Mouse (Mus musculus) heart, adult 18-20 months (tissue): Measurements from ENCODE around the gene Atxn7l2. TPM values are rescaled to one million over a fixed set of nuclear protein-coding genes. Genes with fewer than 3 reads are reported as not detected.

Experiments used
- DNase-seq, 2 experiments: peaks; one replicate each; pipeline ENCODE4 v3.0.0; 2021 to 2022; ENCODE audit warnings: mixed read lengths in 1 of 2
- total RNA-seq, 2 experiments: library from RNA; stranded (reverse); gene quantifications; 2 replicates each; pipeline ENCODE4 v1.2.3; 2021

Gene Atxn7l2
- total RNA-seq, 2 experiments from 2014 or later: 2.2 to 2.6 TPM

- DNase-seq: no peak
These were observed 5.1 kb downstream of the Atxn7l2 start for GRCm38 (mm10) chr3:108205601-108206000.

DNA sequence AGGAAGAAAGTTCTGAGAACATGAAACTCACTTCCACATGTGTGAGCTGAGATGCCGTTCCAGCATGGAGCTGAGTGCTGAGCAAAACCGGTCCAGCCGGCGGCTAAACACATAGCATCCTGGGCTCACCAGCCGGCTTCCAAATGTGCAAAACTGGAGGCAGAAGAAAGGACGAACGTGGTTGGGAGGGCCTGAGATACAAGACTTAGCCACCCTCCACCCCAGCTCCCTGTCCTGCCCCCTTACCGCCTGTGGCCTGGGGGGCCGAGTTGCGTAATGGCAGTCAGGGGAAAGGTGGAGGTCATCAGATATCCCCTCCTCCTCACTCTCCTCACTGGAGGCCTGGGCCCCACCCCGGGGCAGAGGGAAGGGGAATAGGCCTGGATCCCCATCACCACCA is 6.3 kb downstream of the Atxn7l2 start:
- DNase-seq: no peak

DNA sequence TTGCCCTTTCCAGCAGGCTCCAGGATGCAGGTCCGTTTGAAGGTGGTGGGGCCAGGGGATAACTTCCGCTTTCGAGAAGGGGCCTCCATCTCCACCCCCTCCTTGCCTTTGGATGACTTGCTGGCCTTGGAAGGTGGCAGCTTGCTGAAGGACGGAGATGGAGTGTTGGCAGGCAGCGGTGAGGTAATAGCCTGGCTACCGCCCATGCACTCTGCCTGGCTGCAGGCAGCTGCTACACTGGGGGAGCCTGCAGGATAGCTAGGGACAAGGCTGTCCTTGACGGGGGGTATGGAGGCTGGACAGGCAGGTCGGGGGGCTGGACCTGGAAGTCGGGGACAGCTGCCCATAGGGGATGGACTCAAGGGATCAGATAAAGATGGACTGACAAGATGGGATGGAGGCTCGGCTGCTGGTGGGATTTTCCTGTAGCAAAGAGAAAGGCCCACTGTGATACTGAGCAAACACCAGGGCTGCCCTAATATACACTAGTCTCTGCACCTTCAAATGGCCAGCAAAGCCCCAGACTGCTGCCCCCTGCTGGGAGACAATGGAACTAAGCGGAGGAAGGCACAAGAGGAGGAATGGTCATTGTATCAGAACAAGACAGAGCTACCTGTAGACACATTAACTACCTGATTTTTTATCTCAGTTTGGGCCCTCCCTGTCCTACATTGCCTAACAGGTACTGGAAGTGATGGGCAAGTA is 7.0 kb downstream of the Atxn7l2 start:
- peak; percentile 79 to 94 for DNase-seq

DNA sequence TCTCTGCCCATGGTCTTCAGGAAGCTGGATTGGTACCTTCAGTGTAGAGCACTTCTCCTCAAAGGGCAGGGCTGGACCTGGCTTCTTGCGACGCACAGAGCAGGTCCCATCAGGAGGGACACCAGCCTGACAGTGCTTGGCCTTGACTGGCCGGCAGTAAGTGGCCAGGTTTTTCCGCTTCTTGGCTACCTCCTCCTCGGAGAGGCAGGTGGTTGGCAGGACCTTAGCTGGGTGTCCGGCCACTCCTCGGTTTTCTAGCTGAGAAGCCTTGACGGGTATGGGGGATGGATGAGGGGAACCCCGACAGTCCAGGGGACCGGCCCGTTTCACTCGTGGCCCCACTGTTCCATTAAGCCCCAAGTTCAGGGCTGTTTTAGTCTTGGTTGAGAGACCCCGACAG is 7.5 kb downstream of the Atxn7l2 start:
- peak in 1 of 2 experiments; percentile 3 for DNase-seq

DNA sequence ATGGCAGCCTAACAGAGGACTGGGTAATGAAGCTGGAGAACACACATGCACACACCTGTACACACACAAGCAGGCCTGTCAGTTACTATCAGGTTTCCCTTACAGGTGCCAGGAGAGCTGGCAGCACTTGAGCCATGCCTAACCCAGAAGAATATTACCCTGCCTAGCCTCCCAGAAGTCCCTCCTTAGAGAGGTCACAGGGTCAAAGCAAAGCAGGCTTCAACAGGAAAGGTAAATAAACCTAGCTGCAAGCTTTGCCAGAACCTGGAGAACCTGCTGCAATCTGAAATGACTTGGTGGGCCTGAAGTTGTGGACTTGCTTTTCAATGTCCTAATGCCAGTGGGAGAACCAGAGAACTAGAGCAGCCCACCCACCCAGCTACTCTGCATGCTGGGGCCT is 8.2 kb downstream of the Atxn7l2 start:
- DNase-seq: peak in 1 of 2 experiments; percentile 2

- DNase-seq: peak; percentile 97
These were observed 10.1 kb downstream of the Atxn7l2 start, which contains the start of gene Cyb561d1 for GRCm38 (mm10) chr3:108200329-108201323. TSS of gene Cyb561d1 (minus strand) at chr3:108201212.

- DNase-seq: no peak
These were observed 11.5 kb downstream of the Atxn7l2 start for GRCm38 (mm10) chr3:108199231-108199630.

DNA sequence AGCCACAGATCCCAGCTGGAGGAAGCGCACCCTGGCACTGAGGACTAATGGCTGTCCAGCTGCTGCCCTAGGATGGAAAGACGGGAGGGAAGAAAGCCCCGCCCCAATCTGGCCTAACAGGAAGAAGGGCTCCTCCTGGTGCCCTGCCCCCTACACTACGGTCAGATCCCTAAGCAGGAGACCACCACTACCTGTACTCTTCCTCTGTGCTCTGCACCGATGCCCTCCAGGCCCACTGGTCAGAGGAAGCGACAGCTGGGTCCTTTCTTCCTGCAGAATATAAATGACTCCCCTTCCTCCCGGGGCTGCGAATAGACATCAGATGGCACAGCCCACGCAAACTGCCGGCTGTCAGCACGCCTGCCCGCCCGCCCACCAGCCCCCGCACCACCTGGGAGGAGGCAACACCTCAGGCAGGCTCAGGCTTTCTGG is 13.7 kb downstream of the Atxn7l2 start:
- peak; percentile 38 to 41 for DNase-seq

- peak in 1 of 2 experiments; percentile 18 for DNase-seq
These were observed 14.7 kb downstream of the Atxn7l2 start for GRCm38 (mm10) chr3:108195941-108196590.

DNA sequence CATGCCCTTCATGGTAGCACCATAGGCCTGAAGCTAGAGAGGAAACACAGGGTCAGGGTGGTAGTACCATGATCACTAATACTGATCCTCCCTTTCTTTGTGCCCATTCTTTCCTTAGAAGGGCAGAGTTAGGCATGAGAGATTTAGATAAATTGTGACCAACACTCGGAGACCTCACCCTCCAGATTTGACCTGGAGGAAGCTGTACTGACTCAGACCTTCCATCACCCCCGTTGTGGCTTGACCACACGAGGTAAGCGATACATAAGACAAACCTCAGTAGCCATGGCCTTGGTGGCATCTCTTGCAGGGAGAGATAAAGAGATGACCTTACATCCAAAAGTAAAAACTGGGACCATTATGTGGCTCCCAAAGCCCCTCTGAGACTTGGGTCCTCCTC is 15.4 kb downstream of the Atxn7l2 start:
- DNase-seq: no peak

DNA sequence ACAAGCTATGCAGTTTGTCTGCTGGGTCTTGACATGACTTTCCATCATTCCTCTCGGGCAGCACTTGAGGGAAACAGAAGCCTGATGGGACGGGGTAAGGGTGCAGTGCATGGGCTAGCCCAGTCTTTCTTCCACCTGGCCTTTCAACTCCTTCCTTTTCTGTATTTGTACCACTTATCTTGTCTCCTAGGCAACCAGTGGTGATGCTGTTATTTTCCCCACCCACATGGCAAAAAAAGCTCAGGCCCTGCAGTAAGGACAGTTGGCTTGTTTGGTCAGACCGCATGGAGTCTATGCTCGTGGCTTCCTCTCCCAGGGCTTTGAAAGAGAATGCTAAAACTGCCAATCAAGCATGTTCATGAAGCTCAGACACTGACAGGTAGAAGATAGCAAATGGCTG is 17.0 kb downstream of the Atxn7l2 start:
- DNase-seq: peak in 1 of 2 experiments; percentile 14

DNA sequence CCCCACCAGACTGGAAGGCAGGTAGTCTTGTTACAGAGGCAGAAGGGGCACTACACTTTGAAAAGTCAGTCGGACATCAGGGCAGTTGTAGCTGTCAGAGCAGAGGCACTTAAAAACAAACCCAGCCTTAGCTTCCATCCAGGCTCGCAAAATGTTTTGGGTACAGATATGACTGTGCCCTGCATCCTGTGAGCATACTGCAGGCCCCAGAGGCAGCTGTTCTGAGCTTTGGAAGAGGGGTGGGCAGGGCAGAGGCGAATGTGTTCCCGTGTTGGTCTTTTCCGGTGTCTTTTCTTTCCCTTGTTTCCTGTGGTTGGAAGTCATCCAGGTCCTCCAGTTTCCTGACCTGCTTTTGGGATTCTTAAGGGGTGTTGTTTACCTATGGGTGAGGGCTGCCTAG is 20.8 kb downstream of the Atxn7l2 start:
- DNase-seq: peak in 1 of 2 experiments; percentile 12

GRCm38 (mm10) chr3:108188716-108189490 is 21.8 kb downstream of the Atxn7l2 start:
- no peak for DNase-seq

DNA sequence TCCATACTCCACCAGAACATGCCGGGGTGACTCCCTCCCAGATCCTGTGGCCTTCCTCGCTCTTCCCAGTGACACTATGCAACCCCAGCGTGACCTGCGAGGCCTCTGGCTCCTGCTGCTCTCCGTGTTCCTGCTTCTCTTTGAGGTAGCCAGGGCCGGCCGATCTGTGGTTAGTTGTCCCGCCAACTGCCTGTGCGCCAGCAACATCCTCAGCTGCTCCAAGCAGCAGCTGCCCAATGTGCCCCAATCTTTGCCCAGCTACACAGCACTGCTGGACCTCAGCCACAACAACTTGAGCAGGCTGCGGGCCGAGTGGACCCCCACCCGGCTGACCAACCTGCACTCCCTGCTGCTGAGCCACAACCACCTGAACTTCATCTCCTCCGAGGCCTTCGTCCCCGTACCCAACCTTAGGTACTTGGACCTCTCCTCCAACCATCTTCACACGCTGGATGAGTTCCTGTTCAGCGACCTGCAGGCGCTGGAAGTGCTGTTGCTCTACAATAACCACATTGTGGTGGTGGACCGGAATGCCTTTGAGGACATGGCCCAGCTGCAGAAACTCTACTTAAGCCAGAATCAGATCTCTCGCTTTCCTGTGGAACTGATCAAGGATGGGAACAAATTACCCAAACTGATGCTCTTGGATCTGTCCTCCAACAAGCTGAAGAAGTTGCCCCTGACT is 23.5 kb downstream of the Atxn7l2 start:
- DNase-seq: peak in 1 of 2 experiments; percentile 5

GRCm38 (mm10) chr3:108186098-108187047 is 24.4 kb downstream of the Atxn7l2 start, which contains the start of gene Amigo1:
TSS of gene Amigo1 (plus strand) at chr3:108186335.
- DNase-seq: peak; percentile 67 to 70

DNA sequence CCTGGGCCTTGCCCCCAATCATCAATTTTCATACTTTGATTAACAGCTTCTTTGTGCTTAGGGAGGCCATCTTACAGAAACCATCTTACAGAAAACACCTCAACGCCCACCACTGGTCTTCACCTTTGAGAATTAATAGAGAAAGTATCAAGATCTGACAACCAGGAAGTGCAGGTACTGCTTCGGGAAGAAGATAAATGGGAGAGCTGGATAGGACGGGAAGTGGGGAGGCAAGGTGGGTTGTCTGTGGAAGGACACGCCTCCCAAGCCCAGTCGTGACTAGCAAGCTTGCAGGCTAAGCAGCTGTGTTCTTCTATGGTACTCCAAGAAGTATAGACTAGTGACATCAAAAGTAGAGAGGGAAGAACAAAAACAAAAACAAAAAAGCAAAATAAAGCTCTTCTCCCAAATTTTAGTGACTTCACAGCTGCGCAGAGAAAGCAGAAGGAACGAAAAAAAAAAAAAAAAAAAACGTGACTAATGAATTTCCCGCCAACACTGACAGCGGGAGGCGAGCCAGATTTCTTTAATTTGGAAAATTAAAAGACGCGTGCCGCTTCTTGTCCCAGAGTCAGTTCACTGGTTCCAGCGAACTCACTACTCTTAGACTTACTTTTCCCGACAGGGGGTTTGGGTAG is 25.2 kb downstream of the Atxn7l2 start:
- DNase-seq: peak in 1 of 2 experiments; percentile 13

- no peak for DNase-seq
These were observed 26.0 kb downstream of the Atxn7l2 start for GRCm38 (mm10) chr3:108184742-108185141.

- no peak for DNase-seq
These were observed 30.2 kb downstream of the Atxn7l2 start for GRCm38 (mm10) chr3:108180514-108180913.
